Mouse (Mus musculus): ENCODE data around the gene Dok7. TPM values are rescaled to one million over a fixed set of nuclear protein-coding genes. Genes with fewer than 3 reads are reported as not detected.

Gene Dok7
- polyA plus RNA-seq, 1 experiment from 2014 or later: 0.38 TPM

DNA sequence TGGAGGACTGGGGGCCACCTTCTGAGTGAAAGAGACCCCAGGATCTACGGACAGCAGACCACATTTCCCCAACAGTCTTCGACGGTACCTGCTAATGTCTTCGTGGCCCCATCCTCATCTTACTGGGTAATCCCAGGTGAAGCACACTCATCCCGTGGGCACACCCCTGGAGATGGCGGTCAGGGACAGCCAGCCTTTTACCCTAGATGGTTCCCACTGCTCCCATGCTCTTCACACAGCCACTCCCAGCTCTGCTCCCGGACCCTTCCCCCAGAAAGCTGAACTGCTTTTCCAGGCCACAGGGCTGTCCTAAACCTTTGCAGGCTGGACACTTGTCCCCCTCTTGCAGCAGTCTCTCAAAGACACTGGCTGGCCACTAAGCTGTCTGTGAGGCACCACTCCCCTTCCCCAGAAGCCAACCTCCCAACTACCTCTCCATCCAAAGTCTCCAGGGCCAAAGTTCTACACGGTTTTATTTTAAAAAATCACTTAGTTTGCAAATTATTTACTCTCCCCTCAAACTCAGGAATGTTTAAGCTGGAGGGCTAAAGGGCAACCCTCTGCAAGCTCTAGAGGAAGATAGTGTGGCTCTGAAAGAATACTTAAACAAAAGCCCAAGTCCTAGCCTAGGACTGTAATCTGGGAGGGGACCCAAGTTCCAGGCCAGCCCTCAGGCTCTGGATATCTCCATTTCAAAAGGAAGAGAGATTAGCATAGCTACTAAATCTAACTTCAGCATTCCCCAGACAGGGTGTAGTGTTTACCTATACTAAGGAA is 47.8 kb downstream of the Dok7 start:
- 68% methylated on average over 8 of the region's 8 CpGs for WGBS
- no peak for DNase-seq (ENCODE audit: extremely low spot score, low spot score)
- Histone ChIP-seq H3K4me3 (peak overlapping the region; percentile 83), H3K9me3 (no peaks in the 10 kb centered on the region), H3K4me1 (peaks cover 31% of the 10 kb centered on the region), H3K27ac (no peak overlapping the region), H3K27me3 (ENCODE audit: poor library complexity, severe bottlenecking) (0 out of 2 replicates have a peak, but pooled peaks cover 12% of the 10 kb centered on the region), H3K36me3 (replicated peaks) (peaks cover 33% of the 10 kb centered on the region)

DNA sequence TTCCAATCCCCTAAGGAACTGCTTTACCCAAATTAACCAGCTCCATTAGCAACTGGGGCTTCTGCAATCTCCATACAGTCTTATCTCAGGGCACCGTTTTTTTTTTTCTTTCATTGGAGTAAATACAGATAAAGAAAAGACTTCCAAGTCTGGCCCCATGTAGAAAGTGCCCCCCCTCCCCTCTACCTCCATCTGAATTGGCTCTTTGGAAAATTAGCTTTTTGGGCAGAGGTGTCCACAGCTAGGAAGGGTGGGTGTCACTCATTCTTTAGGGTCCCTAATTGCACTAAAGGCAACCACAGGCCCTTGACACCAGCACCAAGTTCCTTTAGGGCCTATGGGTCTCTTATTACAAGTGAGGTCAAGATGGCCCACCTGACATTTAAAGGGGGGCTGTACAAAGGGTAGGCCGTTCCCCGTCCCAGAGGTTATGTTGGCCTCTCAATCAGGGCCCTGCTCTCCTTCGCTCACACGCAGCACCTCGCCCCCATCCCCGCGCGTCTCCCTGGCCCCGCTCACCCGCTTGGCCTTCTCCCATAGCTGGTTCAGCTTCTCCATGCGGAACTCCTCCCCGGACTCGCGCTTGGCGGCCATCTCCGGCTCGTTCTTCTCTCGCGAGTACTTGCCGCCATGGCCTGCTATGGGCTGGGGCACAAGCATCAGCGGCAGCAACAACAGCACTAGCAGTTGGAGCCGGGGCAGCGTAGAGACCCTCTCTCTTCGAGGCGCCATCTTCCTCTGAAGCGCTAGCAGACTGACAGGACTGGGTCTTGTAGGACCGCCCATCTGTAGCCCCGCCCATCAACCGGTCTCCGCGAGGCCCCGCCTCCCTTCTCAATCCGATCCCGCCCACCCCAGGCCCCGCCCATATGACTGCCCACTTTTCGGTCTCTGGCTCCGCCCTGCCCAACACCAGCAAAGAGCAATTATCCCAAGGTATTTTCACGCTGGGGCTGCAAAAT is 48.7 kb downstream of the Dok7 start, which contains the start of gene Lrpap1:
TSS of gene Lrpap1 (minus strand) at position 807 of the 962 bp plus-strand sequence.
- Histone ChIP-seq H3K27ac (peak within 1 kb of the TSS; percentile 87), H3K4me3 (peak within 1 kb of the TSS; percentile 83), H3K4me1 (peaks cover 31% of the 10 kb centered on the region), H3K36me3 (replicated peaks) (peaks cover 24% of the 10 kb centered on the region), H3K9me3 (no peaks in the 10 kb centered on the region), H3K27me3 (ENCODE audit: poor library complexity, severe bottlenecking) (0 out of 2 replicates have a peak, but pooled peaks cover 12% of the 10 kb centered on the region)
- peak; percentile 97 for DNase-seq (ENCODE audit: extremely low spot score, low spot score)
- under 1% methylated on average over 39 of the region's 39 CpGs for WGBS

- 9% methylated on average over 11 of the region's 11 CpGs for WGBS
- DNase-seq (ENCODE audit: extremely low spot score, low spot score): no peak
- H3K27ac ChIP-seq: peak overlapping the region; percentile 87
Observed at GRCm38 (mm10) chr5:35105922-35106298, 49.3 kb downstream of the Dok7 start.

GRCm38 (mm10) chr5:35112444-35112843 is 55.9 kb downstream of the Dok7 start:
- H3K27ac ChIP-seq: no peak overlapping the region
- H3K4me3 ChIP-seq: no peak overlapping the region
- H3K36me3 ChIP-seq (replicated peaks): no peaks in the 10 kb centered on the region
- H3K4me1 ChIP-seq: no peaks in the 10 kb centered on the region
- H3K9me3 ChIP-seq: no peaks in the 10 kb centered on the region
- DNase-seq (ENCODE audit: extremely low spot score, low spot score): no peak
- WGBS: 54% methylated on average over 4 of the region's 4 CpGs
- 0 out of 2 replicates have a peak, but pooled peaks cover 3% of the 10 kb centered on the region for H3K27me3 ChIP-seq (ENCODE audit: poor library complexity, severe bottlenecking)

More at GRCm38 (mm10) chr5:35105922-35106298, 49.3 kb downstream of the Dok7 start:
- Histone ChIP-seq H3K4me3 (peak overlapping the region; percentile 83), H3K36me3 (replicated peaks) (peaks cover 17% of the 10 kb centered on the region), H3K4me1 (peaks cover 31% of the 10 kb centered on the region), H3K9me3 (no peaks in the 10 kb centered on the region), H3K27me3 (ENCODE audit: poor library complexity, severe bottlenecking) (0 out of 2 replicates have a peak, but pooled peaks cover 12% of the 10 kb centered on the region)

- DNase-seq (ENCODE audit: extremely low spot score, low spot score): no peak
- H3K36me3 ChIP-seq (replicated peaks): no peaks in the 10 kb centered on the region
- no peak overlapping the region for H3K27ac ChIP-seq
- WGBS: 83% methylated on average over 3 of the region's 3 CpGs
- no peaks in the 10 kb centered on the region for H3K4me1 ChIP-seq
- H3K27me3 ChIP-seq (ENCODE audit: poor library complexity, severe bottlenecking): no peaks in the 10 kb centered on the region
- H3K9me3 ChIP-seq: no peaks in the 10 kb centered on the region
- H3K4me3 ChIP-seq: no peak overlapping the region
Observed at GRCm38 (mm10) chr5:35116002-35116401, 59.4 kb downstream of the Dok7 start.

DNA sequence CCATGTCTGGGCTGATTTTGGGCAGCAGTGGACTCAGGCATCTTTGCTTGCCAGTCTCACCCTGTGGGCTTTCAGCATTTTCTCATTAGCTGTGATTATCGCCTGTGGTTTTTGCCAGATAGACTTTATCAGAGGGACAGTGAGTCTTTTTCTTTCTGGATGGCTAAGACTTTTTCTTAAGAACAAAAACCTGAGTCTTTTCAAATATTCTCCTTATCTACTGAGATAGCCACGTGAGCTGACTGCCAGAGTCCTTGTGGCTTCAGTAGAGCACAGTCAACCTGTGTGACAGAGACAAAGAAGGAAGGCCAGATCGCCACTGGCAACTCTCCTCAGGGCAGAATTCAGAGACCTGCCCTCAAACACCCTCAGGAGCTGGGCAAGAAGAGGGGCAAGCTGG is 61.1 kb downstream of the Dok7 start:
- Histone ChIP-seq H3K27ac (no peak overlapping the region), H3K36me3 (replicated peaks) (no peaks in the 10 kb centered on the region), H3K27me3 (ENCODE audit: poor library complexity, severe bottlenecking) (no peaks in the 10 kb centered on the region), H3K9me3 (no peaks in the 10 kb centered on the region), H3K4me1 (no peaks in the 10 kb centered on the region), H3K4me3 (no peak overlapping the region)
- no peak for DNase-seq (ENCODE audit: extremely low spot score, low spot score)
- WGBS: 75% methylated on average over 3 of the region's 3 CpGs

- 95% methylated on average over 2 of the region's 2 CpGs for WGBS
- Histone ChIP-seq H3K4me1 (no peaks in the 10 kb centered on the region), H3K27ac (no peak overlapping the region), H3K36me3 (replicated peaks) (no peaks in the 10 kb centered on the region), H3K9me3 (no peaks in the 10 kb centered on the region), H3K27me3 (ENCODE audit: poor library complexity, severe bottlenecking) (no peaks in the 10 kb centered on the region), H3K4me3 (no peak overlapping the region)
- DNase-seq (ENCODE audit: extremely low spot score, low spot score): no peak
Observed at GRCm38 (mm10) chr5:35118418-35118817, 61.9 kb downstream of the Dok7 start.

- Histone ChIP-seq H3K9me3 (no peaks in the 10 kb centered on the region), H3K36me3 (replicated peaks) (no peaks in the 10 kb centered on the region), H3K27ac (no peak overlapping the region), H3K27me3 (ENCODE audit: poor library complexity, severe bottlenecking) (no peaks in the 10 kb centered on the region), H3K4me3 (no peak overlapping the region), H3K4me1 (no peaks in the 10 kb centered on the region)
- no peak for DNase-seq (ENCODE audit: extremely low spot score, low spot score)
- WGBS: 92% methylated on average over 8 of the region's 8 CpGs
Observed at GRCm38 (mm10) chr5:35120024-35120423, 63.5 kb downstream of the Dok7 start.

DNA sequence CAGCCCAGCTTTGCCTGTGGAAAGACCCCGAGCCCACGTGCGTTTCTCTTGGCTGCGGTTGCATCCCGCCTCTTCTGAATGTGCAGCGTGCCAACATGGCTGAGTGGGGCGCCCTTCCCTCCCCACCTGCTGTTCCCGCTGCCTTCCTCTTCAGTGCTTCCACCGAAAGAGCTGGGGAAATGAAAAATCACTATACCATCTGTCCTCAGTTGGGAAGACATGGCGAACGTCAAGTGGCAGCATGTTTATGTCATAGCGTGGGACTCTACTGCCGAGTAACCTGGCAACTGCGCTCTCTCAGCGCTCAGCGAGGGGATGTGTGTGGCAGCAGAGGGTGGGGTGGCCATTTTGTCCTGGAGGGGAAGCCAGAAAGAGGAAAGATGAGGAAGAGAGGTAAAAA is 72.6 kb downstream of the Dok7 start:
- Histone ChIP-seq H3K4me1 (peaks cover 8% of the 10 kb centered on the region), H3K4me3 (no peak overlapping the region), H3K27me3 (ENCODE audit: poor library complexity, severe bottlenecking) (no peaks in the 10 kb centered on the region), H3K36me3 (replicated peaks) (no peaks in the 10 kb centered on the region), H3K9me3 (no peaks in the 10 kb centered on the region), H3K27ac (no peak overlapping the region)
- DNase-seq (ENCODE audit: extremely low spot score, low spot score): no peak
- 92% methylated on average over 16 of the region's 16 CpGs for WGBS

DNA sequence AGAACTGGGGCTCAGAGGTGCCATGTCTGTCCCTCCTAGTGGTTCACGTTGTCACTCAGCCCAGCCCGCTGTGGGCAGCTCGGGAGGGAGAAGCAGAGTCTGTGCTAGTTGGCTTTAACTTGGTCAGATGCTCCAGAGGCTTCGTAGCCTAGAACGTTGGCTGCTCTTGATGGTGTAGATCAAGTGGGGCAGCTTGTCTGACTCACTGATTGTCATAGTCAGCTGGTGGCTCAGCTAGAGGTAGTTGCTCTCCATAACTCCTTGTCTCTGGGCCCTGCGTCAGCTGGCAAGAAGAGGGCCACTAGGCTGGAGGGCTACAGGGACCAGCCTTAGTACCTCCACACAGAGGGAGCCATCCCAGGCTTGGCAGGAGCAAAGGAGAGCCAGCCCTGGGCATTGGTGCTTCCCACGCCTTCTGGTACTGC is 73.2 kb downstream of the Dok7 start:
- Histone ChIP-seq H3K4me3 (no peak overlapping the region), H3K36me3 (replicated peaks) (no peaks in the 10 kb centered on the region), H3K27ac (no peak overlapping the region), H3K4me1 (peaks cover 11% of the 10 kb centered on the region), H3K27me3 (ENCODE audit: poor library complexity, severe bottlenecking) (no peaks in the 10 kb centered on the region), H3K9me3 (no peaks in the 10 kb centered on the region)
- 94% methylated on average over 7 of the region's 7 CpGs for WGBS
- no peak for DNase-seq (ENCODE audit: extremely low spot score, low spot score)

DNA sequence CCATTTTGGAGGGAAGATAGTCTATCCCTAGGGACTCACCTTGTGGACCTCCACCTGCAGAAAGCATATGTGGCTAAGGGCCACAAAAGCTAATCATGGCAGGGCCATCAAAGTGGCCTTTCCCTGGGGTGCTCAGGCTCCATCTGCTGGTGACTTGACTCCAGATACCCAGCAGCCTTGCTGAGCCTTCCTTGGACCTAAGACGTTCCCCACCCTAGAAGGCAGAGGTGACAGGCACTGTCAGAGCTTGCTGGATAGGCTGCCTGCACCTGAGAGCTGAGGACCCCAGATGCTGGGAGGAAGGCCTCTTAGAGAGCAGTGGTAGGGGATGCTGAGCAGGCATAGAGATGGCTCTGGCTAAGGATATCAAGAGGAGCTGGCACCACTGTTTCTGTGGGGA is 74.7 kb downstream of the Dok7 start:
- WGBS: 47% methylated on average over 1 of the region's 1 CpGs
- Histone ChIP-seq H3K27me3 (ENCODE audit: poor library complexity, severe bottlenecking) (no peaks in the 10 kb centered on the region), H3K4me3 (no peak overlapping the region), H3K27ac (0 out of 2 replicates have a peak overlapping the region, but pooled peaks have one; percentile 30), H3K4me1 (peaks cover 11% of the 10 kb centered on the region), H3K36me3 (replicated peaks) (no peaks in the 10 kb centered on the region), H3K9me3 (no peaks in the 10 kb centered on the region)
- no peak for DNase-seq (ENCODE audit: extremely low spot score, low spot score)

GRCm38 (mm10) chr5:35131773-35132172 is 75.2 kb downstream of the Dok7 start:
- Histone ChIP-seq H3K4me3 (no peak overlapping the region), H3K4me1 (peaks cover 11% of the 10 kb centered on the region), H3K9me3 (no peaks in the 10 kb centered on the region), H3K36me3 (replicated peaks) (no peaks in the 10 kb centered on the region), H3K27ac (0 out of 2 replicates have a peak overlapping the region, but pooled peaks have one; percentile 30), H3K27me3 (ENCODE audit: poor library complexity, severe bottlenecking) (no peaks in the 10 kb centered on the region)
- 7% methylated on average over 7 of the region's 7 CpGs for WGBS
- DNase-seq (ENCODE audit: extremely low spot score, low spot score): peak; percentile 86

Measured in forebrain, embryonic 10.5 days (tissue).